Mouse (Mus musculus) adrenal gland, postnatal 0 days (tissue): ENCODE data around the gene Ifi44. TPM values are rescaled to one million over a fixed set of nuclear protein-coding genes. Genes with fewer than 3 reads are reported as not detected.

Source experiments
- polyA plus RNA-seq: library from polyadenylated mRNA; unstranded; fragments of >200 nt; fragmentation: Nextera tagmentation; extraction: Ambion mirVana; gene quantifications from 2 replicates; pipeline ENCODE4 v1.2.1, GENCODE M21; 2015

Gene Ifi44
- polyA plus RNA-seq, result 7.0 and 11.0 TPM in 2 replicates

GRCm38 (mm10) chr3:151749737-151750136 is at the start of gene Ifi44:
TSS of gene Ifi44 (minus strand) at chr3:151749960.

Other genes starting within 250 kb of the Ifi44 start
- 0.29 TPM in 1 of 2 replicates, not detected in the other for gene Ifi44l, start 12.9 kb upstream of the Ifi44 start, polyA plus RNA-seq
- 0.99 TPM in 2 replicates for gene Ptgfr, start 87.7 kb upstream of the Ifi44 start, polyA plus RNA-seq